8 mouse cellular contexts compared by ENCODE assay signal in the genomic region with DNA sequence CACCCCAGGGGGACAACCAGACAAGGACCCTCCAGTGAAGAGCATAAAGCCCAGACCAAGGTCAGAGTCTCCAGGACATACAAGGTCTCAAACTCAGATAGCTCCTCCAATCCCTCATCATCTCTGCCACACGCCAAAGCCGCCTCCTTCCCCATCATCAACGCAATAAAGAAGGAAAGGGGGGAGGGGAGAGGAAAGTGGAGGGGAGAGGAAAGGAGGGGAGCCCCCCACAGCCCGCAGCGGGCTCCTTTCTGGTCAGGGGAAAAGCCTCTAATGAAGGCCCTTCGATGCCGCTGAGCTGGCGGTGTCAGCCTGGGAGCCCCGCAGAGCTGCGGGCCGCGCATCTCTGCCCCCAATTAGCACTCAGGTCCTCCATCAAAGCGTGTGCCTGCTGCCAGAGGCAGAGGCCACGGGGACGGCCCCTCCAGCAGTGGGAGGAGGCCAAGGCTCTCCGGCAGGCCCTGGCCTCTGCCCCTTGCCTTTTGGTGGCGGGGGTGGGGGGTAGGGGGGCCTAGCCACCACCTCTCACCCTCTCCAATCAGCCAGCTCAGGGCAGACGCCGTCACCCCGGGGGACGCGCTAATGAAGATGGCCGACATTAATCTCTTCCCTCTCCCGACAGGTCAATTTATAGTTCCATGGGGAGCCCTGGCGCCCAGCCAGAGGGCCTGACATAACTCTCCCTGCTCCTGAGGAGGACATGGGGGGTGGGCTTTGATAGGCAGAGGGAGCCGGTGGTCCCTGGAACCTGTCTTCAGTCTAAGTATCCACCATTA. TPM values are rescaled to one million over a fixed set of nuclear protein-coding genes. Genes with fewer than 3 reads are reported as not detected.
DNase-seq lines count a peak whose midpoint lies in the region; ATAC-seq and TF ChIP-seq lines count a peak whose summit lies in the region.

No protein-coding gene starts in this region.

- intact Hi-C loops in gastrocnemius, postnatal 36 days (cut with DNase I), result no loop called here

- no peak for TF ChIP-seq POLR2A in brain, embryonic 14.5 days (IDR thresholded peaks at IDR 0.05; ENCODE audit: borderline replicate concordance, extremely low read depth, insufficient read depth, insufficient read length, poor library complexity, severe bottlenecking)

- WGBS in heart, embryonic 12.5 days, result 3% methylated on average over 26 of the region's 26 CpGs
- WGBS in forebrain, embryonic 14.5 days, result under 1% methylated on average over 23 of the region's 26 CpGs
- WGBS in midbrain, embryonic 11.5 days, result 0% methylated on average over 26 of the region's 26 CpGs

- H3K4me3 ChIP-seq in heart, embryonic 12.5 days, result peak overlapping the region; percentile 36
- H3K4me3 ChIP-seq in forebrain, embryonic 14.5 days (ENCODE audit: low read depth, low read length), result peak overlapping the region; percentile 55
- peak overlapping the region; percentile 14 for H3K4me3 ChIP-seq in midbrain, embryonic 11.5 days (ENCODE audit: low read depth, low read length)

- no peak overlapping the region for H3K27ac ChIP-seq in heart, embryonic 12.5 days (ENCODE audit: poor library complexity, severe bottlenecking)
- H3K27ac ChIP-seq in forebrain, embryonic 14.5 days (ENCODE audit: low read depth, low read length), result peak overlapping the region; percentile 67
- H3K27ac ChIP-seq in midbrain, embryonic 11.5 days (ENCODE audit: low read depth, low read length), result peak overlapping the region; percentile 25

- H3K27me3 ChIP-seq in heart, embryonic 12.5 days (replicated peaks), result peaks cover 72% of the 10 kb centered on the region
- H3K27me3 ChIP-seq in forebrain, embryonic 14.5 days (replicated peaks; ENCODE audit: control insufficient read depth, insufficient read depth, low read length), result peaks cover 3% of the 10 kb centered on the region; the same call in 1 of the 2 replicates
- peaks cover 52% of the 10 kb centered on the region for H3K27me3 ChIP-seq in midbrain, embryonic 11.5 days (ENCODE audit: control insufficient read depth, insufficient read depth, low read length)

- peak overlapping the region; percentile 73 for H3K9ac ChIP-seq in heart, embryonic 12.5 days
- H3K9ac ChIP-seq in forebrain, embryonic 14.5 days (ENCODE audit: low read length), result peak overlapping the region; percentile 61
- peak overlapping the region; percentile 47 for H3K9ac ChIP-seq in midbrain, embryonic 11.5 days (ENCODE audit: low read length)

- TF ChIP-seq CTCF in brain, embryonic 14.5 days (IDR thresholded peaks at IDR 0.05; ENCODE audit: borderline replicate concordance, extremely low read depth, insufficient read depth, insufficient read length), result no peak

- no peaks in the 10 kb centered on the region for H3K36me3 ChIP-seq in heart, embryonic 12.5 days
- no peaks in the 10 kb centered on the region for H3K36me3 ChIP-seq in forebrain, embryonic 14.5 days (ENCODE audit: control insufficient read depth, insufficient read depth, low read length)
- H3K36me3 ChIP-seq in midbrain, embryonic 11.5 days (ENCODE audit: control insufficient read depth, insufficient read depth, low read length), result no peaks in the 10 kb centered on the region

- H3K9me3 ChIP-seq in heart, embryonic 12.5 days (replicated peaks), result no peaks in the 10 kb centered on the region
- no peaks in the 10 kb centered on the region for H3K9me3 ChIP-seq in forebrain, embryonic 14.5 days (replicated peaks; ENCODE audit: control insufficient read depth, low read length)
- no peaks in the 10 kb centered on the region for H3K9me3 ChIP-seq in midbrain, embryonic 11.5 days (ENCODE audit: control insufficient read depth, low read length)

- no peak for DNase-seq in heart, adult 9 months (ENCODE audit: low spot score in 2 of 2)
- peak; percentile 81 for DNase-seq in brain, embryonic 14.5 days (ENCODE audit: low read depth)
- DNase-seq in forebrain, embryonic 14.5 days (ENCODE audit: low spot score), result peak; percentile 70
- DNase-seq in midbrain, embryonic 11.5 days (ENCODE audit: low spot score, missing footprints), result peak; percentile 92
- DNase-seq in urinary bladder, postnatal 10 days (ENCODE audit: low spot score), result no peak
- DNase-seq in ovary, postnatal 14 days (ENCODE audit: low spot score), result no peak
- DNase-seq in gastrocnemius, postnatal 36 days, result no peak

- peak overlapping the region; percentile 67 for H3K4me2 ChIP-seq in heart, embryonic 12.5 days
- peak overlapping the region; percentile 74 for H3K4me2 ChIP-seq in forebrain, embryonic 14.5 days (ENCODE audit: low read length)
- H3K4me2 ChIP-seq in midbrain, embryonic 11.5 days, result peak overlapping the region; percentile 46

- ATAC-seq in heart, embryonic 12.5 days (ENCODE audit: insufficient number of reproducible peaks, low FRiP score), result no peak
- peak; percentile 18; the same call in 1 of the 2 replicates for ATAC-seq in forebrain, embryonic 14.5 days
- peak; percentile 57 for ATAC-seq in midbrain, embryonic 11.5 days (ENCODE audit: low FRiP score)

- peaks cover 74% of the 10 kb centered on the region for H3K4me1 ChIP-seq in heart, embryonic 12.5 days (replicated peaks)
- peaks cover 53% of the 10 kb centered on the region for H3K4me1 ChIP-seq in forebrain, embryonic 14.5 days (ENCODE audit: control insufficient read depth, insufficient read depth, low read length)
- peaks cover 49% of the 10 kb centered on the region for H3K4me1 ChIP-seq in midbrain, embryonic 11.5 days (ENCODE audit: control insufficient read depth, insufficient read depth, low read length)

RNA-seq across cellular contexts. Expression of a gene that starts 26.7 kb away (rescaled TPM):
- 5.4 and 6.4 TPM in 2 replicates for polyA plus RNA-seq in heart, embryonic 12.5 days (2016; fragmentation: Nextera tagmentation; extraction: Ambion mirVana)
- polyA plus RNA-seq in brain, embryonic 14.5 days (2012; rRNA removed), result 34.0 and 46.8 TPM in 2 replicates
- polyA plus RNA-seq in forebrain, embryonic 14.5 days (2014; fragmentation: Nextera tagmentation; extraction: Ambion mirVana), result 17.1 and 17.4 TPM in 2 replicates
- polyA plus RNA-seq in midbrain, embryonic 11.5 days (2014; fragmentation: Nextera tagmentation; extraction: Ambion mirVana), result 12.3 and 13.5 TPM in 2 replicates
- 10 to 100 TPM; 24.8 to 27.8 TPM for total RNA-seq in gastrocnemius, postnatal 36 days (2021)

Comparison
In these comparisons a context has a peak if more than half of its experiments do, and no peak if none do; other contexts are left out.
1. DNase-seq: peak in brain, embryonic 14.5 days (single experiment), forebrain, embryonic 14.5 days (single experiment) and midbrain, embryonic 11.5 days (single experiment); none in heart, adult 9 months (0 of 2), urinary bladder, postnatal 10 days (single experiment), ovary, postnatal 14 days (single experiment) and gastrocnemius, postnatal 36 days (0 of 2).
2. Peak in every context shown above with its lines, with median percentiles within 50 percentile points of each other: H3K4me2 ChIP-seq, H3K4me3 ChIP-seq and H3K9ac ChIP-seq.